Mouse (Mus musculus): ENCODE data around the gene B4galnt3.

Gene B4galnt3

DNA sequence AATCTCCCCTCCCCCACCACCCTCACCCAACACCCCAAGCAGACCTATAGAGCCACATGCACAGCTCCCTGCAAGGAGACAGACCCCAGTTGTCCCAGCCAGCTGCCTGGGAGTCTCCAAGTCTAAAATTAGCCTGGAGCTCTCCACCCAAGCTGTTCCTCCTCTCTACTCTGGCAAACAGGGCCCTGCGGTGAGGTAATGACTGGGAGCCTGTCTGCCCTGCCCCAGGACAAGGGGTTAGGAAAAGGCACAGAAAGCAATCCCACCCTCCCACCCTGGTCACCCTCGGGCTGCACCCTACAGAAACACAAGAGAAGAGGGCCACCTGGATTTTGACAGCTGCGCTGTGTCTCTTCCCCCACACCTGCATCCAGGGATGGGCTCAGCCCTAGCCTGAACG lies 19.5 kb downstream of the B4galnt3 start:
- no peak for DNase-seq (ENCODE audit: low spot score in 2 of 2)

DNA sequence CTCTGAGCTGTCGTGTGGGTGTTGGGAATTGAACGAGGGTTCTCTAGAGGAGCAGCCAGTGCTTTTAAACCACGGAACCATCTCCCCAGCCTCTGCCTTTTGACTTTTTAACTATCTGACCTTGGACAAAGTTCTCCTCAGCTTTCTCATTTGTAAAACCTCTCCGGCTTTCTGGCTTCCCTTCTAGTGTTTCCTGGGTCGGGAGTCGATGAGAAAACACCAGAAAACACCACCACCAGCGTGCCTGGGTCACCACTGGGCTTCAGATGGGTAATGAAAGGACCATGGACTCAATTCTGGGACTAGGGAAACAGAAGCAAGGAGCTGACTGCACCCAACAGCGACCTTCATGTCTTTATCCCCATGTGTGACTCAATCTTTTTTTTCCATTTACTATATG lies 20.2 kb downstream of the B4galnt3 start:
- DNase-seq (ENCODE audit: low spot score in 2 of 2) = no peak

DNA sequence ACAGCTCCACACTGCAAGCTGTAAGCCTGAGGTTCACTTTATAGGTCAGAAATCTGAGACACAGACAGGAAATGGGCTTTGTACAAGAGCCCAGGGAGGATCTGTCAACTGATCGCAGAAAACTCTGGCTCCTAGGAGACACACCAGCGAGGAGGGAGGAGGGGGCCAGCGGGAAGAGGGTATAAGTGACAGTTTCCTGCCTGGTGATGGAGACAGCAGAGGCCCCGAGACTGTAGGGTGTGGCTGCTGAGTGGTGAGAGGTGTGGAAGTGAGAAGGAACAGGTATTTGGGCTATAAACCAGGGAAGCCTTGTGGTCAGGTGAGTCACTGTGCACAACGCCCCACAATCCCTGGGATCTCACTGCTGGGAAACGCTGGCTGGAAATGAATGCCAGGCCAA lies 30.2 kb downstream of the B4galnt3 start:
- no peak for DNase-seq (ENCODE audit: low spot score in 2 of 2)

DNA sequence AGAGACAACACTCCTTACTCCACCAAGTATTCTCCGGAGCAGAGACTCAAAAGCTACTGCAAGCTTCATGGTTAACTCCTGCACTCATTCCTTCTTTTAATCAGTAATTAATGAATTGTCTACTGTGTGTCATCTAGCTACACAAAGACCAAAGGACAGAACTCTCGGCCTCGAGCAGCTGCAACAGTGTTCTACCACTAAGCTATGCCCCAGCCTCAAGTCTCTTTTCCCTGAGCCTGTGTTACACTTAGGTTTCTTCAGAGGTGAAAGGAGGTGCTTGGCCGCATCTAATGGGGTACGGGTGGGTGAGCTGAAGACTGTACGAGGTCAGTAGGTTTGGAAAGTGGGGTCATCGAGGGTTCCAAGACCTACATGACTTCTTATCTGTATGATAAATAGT lies 30.8 kb downstream of the B4galnt3 start:
- no peak for DNase-seq (ENCODE audit: low spot score in 2 of 2)

DNA sequence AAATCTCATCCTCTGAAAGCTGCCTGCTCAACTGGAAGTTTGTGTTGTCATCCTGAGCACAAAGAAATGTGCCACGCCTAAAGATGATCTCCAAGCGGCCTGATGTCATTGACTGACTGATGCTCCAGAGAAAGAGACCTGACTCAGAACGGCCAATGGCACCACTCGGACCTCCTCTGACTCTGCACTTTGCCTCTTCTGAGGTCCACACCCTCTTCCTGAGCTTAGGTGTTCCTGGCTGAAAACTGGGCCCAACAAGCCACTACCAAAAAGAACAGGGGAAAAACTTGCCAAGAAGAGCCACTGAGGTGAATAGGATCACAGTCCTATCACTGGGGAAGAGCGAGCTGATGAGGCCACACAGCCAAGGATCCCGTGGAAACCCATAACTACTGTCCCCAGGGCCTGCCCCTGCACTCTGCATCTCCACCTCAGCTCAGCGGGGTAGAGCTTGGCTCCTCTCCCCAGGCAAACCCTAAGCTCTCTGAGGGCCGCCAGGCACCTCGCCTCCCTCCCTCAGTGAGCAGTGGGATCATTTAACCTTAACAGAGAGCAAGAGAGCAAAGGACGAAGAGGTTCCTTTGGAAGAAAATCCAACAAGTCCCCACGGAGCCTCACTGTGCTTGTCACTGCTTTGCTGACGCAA lies 31.4 kb downstream of the B4galnt3 start:
- no peak for DNase-seq (ENCODE audit: low spot score in 2 of 2)

DNA sequence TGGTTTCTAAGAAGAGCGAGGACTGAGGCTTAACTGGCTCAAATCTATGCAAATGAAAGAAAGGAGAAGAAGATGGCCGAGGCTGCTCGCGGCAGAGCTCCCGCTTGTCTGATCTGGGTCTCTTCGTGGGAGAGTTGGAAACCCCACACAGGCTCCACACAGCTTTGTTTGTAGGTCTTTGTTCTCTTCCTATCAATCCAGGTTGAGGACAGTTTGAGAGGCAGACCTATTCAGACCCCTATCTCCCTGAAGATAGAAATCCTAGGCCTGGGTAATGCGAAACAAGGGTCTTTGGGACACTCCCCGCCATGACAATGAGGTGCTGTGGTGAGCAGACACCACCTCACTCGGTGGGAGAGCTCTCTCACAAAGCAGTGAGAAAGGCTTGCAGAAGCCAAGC lies 34.9 kb downstream of the B4galnt3 start:
- no peak for DNase-seq (ENCODE audit: low spot score in 2 of 2)

DNA sequence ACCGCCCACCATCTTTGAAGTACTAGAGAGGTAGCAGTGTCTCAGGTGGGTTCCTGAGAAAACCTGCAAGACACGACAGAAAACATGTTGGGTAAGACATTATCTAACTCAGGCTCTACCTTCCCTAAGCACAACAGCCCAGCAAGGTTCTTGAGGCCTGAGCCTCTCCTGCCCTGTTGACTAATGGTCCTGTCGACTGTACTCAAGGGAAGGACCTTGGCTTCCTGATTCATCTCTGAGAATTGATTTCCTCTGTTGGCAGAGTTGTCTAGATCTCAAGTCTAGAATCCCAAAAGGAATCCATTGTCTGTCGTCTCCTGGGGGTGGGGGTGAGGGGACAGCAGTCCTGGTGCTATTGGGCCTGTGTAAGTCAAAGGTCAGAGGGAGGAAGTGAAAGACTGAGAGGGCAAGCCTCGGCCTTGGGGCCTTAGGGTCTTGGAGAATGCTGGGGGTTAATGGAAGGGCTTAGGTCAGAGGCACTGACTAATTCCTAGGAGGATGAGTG lies 37.9 kb downstream of the B4galnt3 start:
- DNase-seq (ENCODE audit: low spot score in 2 of 2) = no peak

DNA sequence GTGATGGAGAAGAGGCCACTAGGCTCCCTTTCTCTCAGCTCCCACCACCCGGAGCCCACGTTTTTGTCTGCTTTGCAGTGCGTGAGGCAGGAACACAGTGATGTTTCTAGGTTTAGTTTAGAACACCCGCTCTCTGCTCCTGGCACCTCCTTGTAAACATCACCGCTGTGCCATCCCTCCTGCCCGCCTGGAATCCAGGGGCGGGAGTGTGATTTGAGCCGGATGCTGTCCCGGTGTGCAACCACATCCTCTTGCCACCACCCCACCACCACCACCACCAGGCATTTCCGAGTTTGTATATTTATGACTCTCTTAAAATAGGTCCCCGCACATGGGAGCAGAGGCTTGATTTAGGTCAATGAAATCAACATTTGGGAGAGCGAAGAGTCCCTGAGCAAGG lies 38.7 kb downstream of the B4galnt3 start:
- DNase-seq (ENCODE audit: low spot score in 2 of 2) = no peak

DNA sequence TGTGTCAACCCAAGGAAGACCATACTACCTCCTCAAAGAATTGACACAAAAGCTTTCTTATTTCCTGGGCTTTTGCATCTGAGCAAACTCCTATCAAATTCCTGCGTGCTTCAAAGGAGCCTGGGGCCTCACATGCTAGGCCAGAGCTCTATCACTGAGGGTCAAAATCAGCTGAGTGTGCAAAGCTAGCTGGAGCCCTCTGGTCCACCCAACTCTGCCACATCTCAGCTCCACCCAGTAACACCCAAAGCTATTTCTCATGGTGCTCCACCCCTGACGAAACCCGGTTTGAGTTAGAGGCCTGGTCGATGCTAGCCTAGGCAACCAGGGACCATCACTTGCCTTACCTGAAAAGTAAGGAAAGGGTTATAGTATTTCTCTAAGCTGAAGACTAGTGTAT lies 39.2 kb downstream of the B4galnt3 start:
- no peak for DNase-seq (ENCODE audit: low spot score in 2 of 2)

DNA sequence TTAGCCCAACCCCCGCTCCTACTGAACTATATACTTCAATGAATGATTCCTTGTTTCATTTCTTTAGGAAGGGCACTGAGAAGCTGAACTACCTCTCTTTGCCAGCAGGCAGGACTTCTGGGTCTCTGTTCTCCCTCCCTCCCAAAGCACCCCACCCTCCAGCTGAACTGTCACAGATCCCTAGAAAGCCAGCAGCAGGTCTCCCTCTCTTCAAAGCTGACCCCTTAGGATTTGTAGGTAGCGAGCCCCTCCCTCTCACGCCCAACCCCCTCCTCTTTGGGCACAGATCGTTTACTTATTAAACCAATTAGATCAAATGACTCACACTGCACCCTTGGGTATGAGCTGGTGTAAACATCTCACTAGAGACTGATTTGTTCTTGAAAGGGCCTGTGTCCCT lies 39.7 kb downstream of the B4galnt3 start:
- DNase-seq (ENCODE audit: low spot score in 2 of 2) = no peak

DNA sequence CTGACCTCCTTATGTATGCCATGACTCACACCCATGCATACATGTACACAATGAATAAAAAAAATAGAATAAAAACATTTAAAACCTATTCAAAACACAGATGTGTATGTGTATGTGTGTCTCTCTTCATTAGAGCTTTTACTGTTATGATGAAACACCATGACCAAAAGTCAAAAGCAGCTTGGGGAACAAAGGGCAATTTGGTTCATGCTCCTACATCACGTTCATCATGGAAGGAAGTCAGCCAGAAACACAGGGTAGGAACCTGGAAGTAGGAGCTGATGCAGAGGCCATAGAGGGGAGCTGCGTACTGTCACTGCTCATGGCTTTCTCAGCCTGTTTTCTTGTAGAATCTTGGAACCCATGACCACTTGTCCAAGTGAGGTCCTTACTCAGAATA lies 41.6 kb downstream of the B4galnt3 start:
- no peak for DNase-seq (ENCODE audit: low spot score in 2 of 2)

DNA sequence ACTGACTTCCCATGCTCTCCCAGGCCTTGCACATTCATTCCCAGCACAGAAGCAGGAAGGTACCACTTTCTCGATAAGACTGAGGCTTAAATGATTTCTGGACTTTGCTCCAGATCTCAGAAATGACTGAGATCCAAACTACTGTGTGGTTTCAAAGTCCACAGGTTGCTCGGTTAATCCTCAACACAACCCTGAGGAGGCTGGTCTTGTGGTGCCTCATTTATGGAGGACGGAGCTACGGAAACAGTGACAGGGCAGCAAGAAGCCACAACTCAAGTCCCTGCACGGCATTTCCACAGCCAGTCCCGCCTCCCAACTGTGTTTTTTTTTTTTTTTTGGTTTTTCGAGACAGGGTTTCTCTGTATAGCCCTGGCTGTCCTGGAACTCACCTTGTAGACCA lies 43.3 kb downstream of the B4galnt3 start:
- no peak for DNase-seq (ENCODE audit: low spot score in 2 of 2)

DNA sequence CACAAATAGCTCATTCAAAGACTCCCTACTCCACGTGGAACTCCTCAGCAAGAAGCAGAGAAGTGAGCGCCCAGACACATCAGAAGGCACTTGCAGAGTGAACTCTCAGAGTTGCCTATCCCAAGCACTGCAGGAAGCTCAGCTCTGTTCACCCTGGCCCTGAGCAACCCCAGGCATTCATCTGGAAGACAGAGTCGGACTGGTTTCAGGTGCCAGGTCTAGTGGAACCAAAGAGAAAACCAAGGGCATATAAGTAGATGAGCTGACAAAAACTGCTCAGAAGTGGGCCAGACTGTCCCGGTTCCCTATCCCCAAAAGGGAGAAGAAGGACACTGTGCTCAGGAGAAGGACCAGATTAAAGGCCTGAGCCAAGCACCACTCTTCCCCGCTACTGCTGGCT lies 44.5 kb downstream of the B4galnt3 start:
- DNase-seq (ENCODE audit: low spot score in 2 of 2) = no peak

DNA sequence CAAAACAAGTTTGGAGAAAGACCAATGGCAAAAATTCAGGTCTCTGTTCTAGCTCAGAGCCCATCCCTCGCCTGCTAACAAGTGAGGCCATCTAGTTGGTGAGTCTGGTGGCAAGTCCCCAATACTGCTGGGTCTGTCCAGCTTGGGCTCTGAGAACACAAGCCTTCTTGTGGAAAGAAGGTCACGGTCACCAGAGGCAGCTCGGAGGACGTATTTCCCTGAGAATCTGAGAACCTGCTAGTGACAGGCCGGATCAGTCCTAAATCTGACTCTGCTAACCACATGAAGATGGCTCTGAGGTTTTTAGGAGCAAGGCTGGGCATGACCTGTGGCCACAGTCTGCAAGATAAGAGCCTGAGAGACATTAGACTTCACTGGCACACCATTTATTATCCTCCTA lies 47.7 kb downstream of the B4galnt3 start:
- no peak for DNase-seq (ENCODE audit: low spot score in 2 of 2)

DNA sequence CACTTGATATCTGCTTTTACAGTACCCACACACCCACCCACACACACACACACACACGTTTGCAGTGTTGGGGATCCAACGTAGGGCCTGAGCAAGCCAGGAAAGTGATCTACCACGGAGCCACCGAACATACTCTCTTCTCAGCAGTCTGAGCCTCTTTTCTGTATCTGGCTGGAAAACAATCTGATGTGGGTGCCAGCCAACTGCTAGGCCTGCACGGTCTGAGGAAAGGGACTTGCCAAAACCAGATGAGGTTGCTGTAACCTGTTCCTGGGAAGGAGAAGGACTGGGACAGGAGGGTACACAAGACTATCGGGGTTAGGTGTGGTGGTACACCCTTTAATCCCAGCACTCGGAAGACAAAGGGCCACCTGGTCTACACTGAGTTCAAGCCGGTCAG lies 51.1 kb downstream of the B4galnt3 start:
- no peak for DNase-seq (ENCODE audit: low spot score in 2 of 2)

DNA sequence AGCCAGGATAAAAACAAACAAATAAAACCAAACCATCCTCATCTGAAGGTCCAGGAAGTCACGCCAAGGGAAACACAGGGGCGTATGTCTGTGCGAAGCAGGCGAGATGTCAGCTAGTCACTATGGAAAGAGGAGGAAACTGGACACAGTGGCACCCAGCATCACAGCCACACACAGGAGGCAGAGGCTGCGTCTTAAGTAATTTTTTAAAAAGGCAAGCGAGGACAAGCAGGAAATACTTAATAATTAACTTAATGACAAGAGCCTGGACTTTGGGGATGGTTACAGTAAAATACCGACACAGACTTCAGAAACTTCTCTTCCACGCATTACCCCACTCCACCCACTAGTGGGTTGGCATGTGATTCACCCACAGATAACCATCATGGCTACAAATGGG lies 51.8 kb downstream of the B4galnt3 start:
- no peak for DNase-seq (ENCODE audit: low spot score in 2 of 2)

DNA sequence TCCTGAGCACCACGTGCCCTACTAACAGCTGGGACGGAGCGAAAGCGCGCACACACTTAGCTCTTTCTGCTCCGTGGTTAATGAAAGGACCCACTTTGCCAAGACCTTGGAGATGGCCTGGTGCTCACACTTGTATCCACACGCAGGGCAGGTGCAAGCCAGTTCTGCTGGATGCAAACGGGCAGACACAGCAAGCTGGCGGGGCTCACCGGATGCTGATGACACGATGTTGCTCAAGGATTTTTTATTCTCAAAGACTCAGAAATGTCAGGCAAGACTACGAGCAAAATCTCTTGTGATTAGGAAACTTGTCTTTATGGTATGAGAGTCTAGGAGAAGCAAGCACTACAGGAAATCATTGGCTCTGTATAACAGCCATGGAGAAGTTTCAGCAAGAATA lies 52.9 kb downstream of the B4galnt3 start:
- DNase-seq (ENCODE audit: low spot score in 2 of 2) = no peak

DNA sequence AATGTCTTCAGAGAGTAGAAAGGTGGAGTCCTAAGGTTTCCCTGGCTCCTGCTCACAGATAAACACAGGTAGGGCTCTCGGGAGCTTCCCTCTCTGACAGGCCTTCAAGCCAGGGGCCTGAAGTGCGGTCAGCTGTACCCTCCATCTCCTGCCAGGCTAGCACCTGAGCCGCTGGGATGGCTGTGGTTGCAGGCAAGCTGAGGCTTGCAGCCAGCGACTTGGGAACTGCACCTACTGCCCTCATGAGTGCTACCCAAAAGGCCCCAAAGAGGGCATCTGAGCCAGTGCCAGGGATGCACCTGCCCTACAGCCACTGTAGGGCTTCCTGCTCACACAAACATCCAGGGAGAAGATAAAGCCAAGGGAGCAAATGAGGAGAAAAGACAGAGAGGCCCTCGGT lies 53.9 kb downstream of the B4galnt3 start:
- DNase-seq (ENCODE audit: low spot score in 2 of 2) = no peak

DNA sequence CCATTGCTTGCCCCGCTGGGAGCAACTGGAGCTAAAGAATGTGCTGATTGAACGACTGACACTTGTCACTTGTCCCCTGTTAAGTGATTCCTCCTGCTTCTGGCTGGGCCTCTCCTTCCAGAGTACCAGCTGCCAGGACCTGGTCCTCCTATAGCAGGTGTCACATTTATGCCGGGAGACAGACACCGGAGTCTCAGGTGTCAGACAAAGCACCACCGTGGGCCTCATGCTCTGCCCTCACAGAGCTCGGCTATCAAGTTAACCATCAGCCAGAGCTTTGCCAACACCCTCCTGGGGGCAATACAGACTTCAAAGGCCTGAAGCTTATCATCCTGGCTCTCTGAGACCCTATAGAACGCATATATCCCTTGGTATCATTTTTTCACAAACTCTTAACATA lies 58.5 kb downstream of the B4galnt3 start:
- DNase-seq (ENCODE audit: low spot score in 2 of 2) = no peak

DNA sequence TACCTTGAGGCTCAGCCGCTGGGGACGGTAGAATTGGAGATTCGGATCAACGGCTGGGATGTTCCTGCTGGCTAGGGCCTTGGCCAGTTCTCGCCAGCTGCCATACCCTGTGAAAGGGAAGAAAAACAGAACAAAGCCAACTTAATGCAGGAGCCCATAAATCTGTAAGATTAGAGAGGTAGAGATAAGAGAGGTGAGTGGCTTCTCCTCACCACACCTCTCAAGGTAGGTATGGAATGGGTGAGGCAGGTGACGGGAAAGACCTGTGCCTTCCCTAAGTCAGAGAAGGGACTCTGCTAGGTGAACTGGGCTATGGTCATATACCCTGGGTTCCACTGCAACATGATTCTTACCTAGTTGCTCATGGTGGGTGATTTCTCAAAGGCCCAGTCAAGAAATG lies 61.5 kb downstream of the B4galnt3 start:
- DNase-seq (ENCODE audit: low spot score in 2 of 2) = no peak

DNA sequence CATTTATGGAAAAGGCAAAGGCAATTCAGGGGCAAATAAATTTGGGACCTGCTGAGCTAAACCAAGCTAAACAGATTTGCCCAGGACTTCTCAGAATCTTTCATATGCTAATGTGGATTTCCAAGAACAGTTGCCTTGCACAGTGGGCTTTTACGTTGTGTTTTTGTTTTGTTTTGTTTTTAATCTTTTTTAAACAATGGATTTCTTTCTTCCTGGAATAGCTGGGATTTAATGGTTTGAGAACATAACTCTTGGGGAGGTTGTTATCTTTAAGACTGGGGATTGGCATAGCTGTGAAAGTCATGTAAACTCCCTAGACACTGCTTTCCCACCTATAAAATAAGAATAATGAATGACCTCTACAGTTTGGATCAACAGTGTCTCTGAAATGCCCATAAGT lies 63.9 kb downstream of the B4galnt3 start:
- DNase-seq (ENCODE audit: low spot score in 2 of 2) = no peak

DNA sequence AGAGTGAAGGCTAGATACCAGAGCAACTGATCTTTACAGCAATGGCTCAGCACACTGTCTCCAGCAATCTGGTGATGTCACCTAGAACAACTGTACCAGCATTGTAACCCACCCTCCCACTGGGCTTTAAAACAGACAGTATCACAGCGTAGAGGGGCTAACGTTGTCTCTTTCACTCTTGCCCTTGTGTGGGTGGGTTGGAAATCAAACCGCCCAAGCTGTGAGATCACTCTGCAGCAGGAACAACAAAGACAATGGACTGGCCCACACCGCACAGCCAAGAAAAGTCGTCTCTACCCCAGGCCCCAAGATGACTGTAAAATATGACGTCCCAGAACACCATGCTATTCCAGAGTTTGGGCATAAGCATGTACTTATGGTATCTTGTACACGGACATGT lies 64.6 kb downstream of the B4galnt3 start:
- DNase-seq (ENCODE audit: low spot score in 2 of 2) = no peak

DNA sequence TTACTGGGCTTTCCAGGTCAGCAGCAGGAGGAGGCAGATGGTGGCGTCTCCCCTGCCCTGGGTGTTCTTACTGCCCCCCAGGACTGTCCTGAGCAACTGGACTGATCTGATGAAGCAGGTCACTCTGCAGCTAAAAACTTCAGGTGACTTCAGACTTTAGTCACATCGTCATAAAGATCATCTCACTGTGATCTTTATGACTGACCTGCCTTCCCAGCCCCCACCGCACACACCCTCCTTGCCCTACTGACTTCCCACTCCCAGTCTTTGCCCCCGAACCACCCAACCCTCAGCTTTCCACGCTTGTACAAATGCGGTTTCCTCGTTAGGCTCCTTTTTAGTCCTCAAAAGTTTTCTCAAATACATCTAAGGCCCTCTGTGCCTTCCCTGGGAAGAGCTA lies 67.3 kb downstream of the B4galnt3 start:
- DNase-seq (ENCODE audit: low spot score in 2 of 2) = no peak

DNA sequence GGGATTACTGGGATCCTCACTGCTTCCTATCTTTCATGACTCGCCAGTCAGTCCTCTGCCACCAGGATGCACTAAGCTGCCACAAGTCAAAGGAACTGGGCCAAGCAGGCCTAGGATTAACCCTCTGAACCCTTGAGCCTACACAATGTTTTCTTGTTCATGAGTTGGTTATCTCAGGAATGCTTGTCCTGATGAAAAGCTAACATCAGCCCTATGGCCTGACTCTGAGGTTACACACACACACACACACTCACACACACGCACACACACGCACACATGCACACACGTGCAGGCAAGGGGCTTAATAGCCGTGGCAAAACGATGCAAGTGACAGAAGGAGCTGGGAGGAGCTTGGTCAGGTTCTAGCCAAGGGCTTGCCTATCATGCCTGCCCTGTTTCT lies 69.0 kb downstream of the B4galnt3 start:
- DNase-seq (ENCODE audit: low spot score in 2 of 2) = no peak
